Mouse (Mus musculus): ENCODE data around the gene Spsb2.
A peak's percentile ranks its signal among the peaks of the same experiment; 100 is the strongest.

GRCm38 (mm10) chr6:124828868-124829798, 20.7 kb downstream of the Spsb2 start, which contains the start of the genes Usp5 and Cdca3:
- peak; percentile 85 for TF ChIP-seq POLR2A (IDR thresholded peaks at IDR 0.05; ENCODE audit: borderline replicate concordance, extremely low read depth, low read depth, low read length)
- TF ChIP-seq CTCF (IDR thresholded peaks at IDR 0.05; ENCODE audit: insufficient read depth, low read length) = no peak

All from lung, adult 2 months (tissue).